Mouse (Mus musculus): Measurements from ENCODE around the gene Cab39. TPM values are rescaled to one million over a fixed set of nuclear protein-coding genes. Genes with fewer than 3 reads are reported as not detected.
A peak's percentile ranks its signal among the peaks of the same experiment; 100 is the strongest.

Cab39 gene
- 100 to 1,000 TPM; 134 to 144 TPM for total RNA-seq (2021)

- intact Hi-C loops (cut with DNase I): no loop called here
- peak; percentile 89 for DNase-seq
Observed at GRCm38 (mm10) chr1:85793208-85794105, at the start of gene Cab39. Cab39 (plus strand) TSS chr1:85793441.

GRCm38 (mm10) chr1:85744539-85744938 lies 48.7 kb upstream of the Cab39 start:
- intact Hi-C loops (cut with DNase I): no loop called here
- DNase-seq: no peak

- DNase-seq: no peak
- intact Hi-C loops (cut with DNase I): no loop called here
Observed at GRCm38 (mm10) chr1:85746511-85746910, 46.7 kb upstream of the Cab39 start.

GRCm38 (mm10) chr1:85749829-85750228 lies 43.4 kb upstream of the Cab39 start:
- intact Hi-C loops (cut with DNase I): no loop called here
- DNase-seq: peak; percentile 17

GRCm38 (mm10) chr1:85750650-85751049 lies 42.6 kb upstream of the Cab39 start:
- no peak for DNase-seq
- intact Hi-C loops (cut with DNase I): no loop called here

GRCm38 (mm10) chr1:85751494-85751893 lies 41.7 kb upstream of the Cab39 start:
- DNase-seq: no peak
- intact Hi-C loops (cut with DNase I): no loop called here

- DNase-seq: no peak
- intact Hi-C loops (cut with DNase I): no loop called here
Observed at GRCm38 (mm10) chr1:85751932-85752680, 41.1 kb upstream of the Cab39 start.

GRCm38 (mm10) chr1:85757531-85758230 lies 35.6 kb upstream of the Cab39 start:
- DNase-seq: no peak
- intact Hi-C loops (cut with DNase I): no loop called here

- no peak for DNase-seq
- intact Hi-C loops (cut with DNase I): no loop called here
Observed at GRCm38 (mm10) chr1:85758231-85758968, 34.8 kb upstream of the Cab39 start.

GRCm38 (mm10) chr1:85758969-85759293 lies 34.3 kb upstream of the Cab39 start:
- no peak for DNase-seq
- intact Hi-C loops (cut with DNase I): no loop called here

- DNase-seq: no peak
- intact Hi-C loops (cut with DNase I): no loop called here
Observed at GRCm38 (mm10) chr1:85761665-85762064, 31.6 kb upstream of the Cab39 start.

GRCm38 (mm10) chr1:85763386-85763785 lies 29.9 kb upstream of the Cab39 start:
- intact Hi-C loops (cut with DNase I): no loop called here
- no peak for DNase-seq

- intact Hi-C loops (cut with DNase I): no loop called here
Observed at GRCm38 (mm10) chr1:85764291-85764690, 28.9 kb upstream of the Cab39 start.

GRCm38 (mm10) chr1:85766120-85766519 lies 27.1 kb upstream of the Cab39 start:
- intact Hi-C loops (cut with DNase I): no loop called here
- DNase-seq: no peak

More at GRCm38 (mm10) chr1:85764291-85764690, 28.9 kb upstream of the Cab39 start:
- no peak for DNase-seq

- intact Hi-C loops (cut with DNase I): no loop called here
- DNase-seq: no peak
Observed at GRCm38 (mm10) chr1:85767754-85768153, 25.5 kb upstream of the Cab39 start.

- intact Hi-C loops (cut with DNase I): no loop called here
- DNase-seq: no peak
Observed at GRCm38 (mm10) chr1:85771976-85772375, 21.3 kb upstream of the Cab39 start.

- DNase-seq: peak; percentile 68
- intact Hi-C loops (cut with DNase I): no loop called here
Observed at GRCm38 (mm10) chr1:85775136-85775535, 18.1 kb upstream of the Cab39 start.

- intact Hi-C loops (cut with DNase I): no loop called here
- peak; percentile 10 for DNase-seq
Observed at GRCm38 (mm10) chr1:85776154-85776553, 17.1 kb upstream of the Cab39 start.

GRCm38 (mm10) chr1:85778436-85778835 lies 14.8 kb upstream of the Cab39 start, which contains the start of gene A630001G21Rik:
A630001G21Rik (minus strand) TSS chr1:85778643.
- intact Hi-C loops (cut with DNase I): no loop called here

GRCm38 (mm10) chr1:85779012-85779411 lies 14.2 kb upstream of the Cab39 start:
- DNase-seq: no peak
- intact Hi-C loops (cut with DNase I): no loop called here

More at GRCm38 (mm10) chr1:85778436-85778835, 14.8 kb upstream of the Cab39 start, which contains the start of gene A630001G21Rik:
- no peak for DNase-seq
